Mouse (Mus musculus): ENCODE results near the gene Psen1.

Psen1 gene

DNA sequence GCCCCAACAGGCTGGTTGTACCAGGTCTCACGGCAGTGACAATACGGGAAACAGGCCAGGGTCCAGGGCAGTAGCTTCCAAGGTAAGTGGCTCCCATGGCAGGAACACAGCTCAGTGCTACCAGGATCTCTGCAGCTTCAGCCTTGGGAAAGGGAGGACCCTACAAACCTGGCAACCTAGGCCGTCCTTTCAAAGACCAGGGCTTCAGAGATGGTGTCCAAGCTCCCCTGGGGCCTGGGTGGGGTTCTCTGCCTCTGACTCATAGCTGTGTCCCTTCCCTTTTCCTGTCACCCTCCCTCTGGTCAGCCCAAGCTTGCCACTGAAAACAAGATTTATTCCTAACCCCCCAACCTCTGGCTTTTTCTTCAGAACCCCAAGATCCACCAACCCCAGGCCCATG, 92.2 kb downstream of the Psen1 start:
- no peak for DNase-seq

DNA sequence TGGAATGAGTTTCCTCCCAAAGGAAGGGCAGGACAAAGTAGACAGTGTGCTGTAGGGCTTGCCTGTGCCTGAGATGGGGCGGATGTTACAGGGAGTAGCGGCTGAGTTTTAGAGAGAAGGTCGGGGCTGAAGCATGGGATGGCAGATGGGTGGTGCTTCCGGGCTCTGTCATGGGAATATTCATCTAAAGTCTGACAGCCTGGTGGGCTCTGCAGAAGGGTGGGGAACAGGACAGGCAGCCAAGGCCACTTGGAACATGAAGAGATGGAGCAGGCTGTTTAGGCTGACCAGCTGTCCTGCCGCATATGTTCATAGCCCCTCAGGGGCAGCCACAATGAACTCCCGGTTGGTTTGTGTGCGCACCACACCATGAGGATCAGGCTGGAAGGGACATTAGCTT, 93.3 kb downstream of the Psen1 start:
- DNase-seq: no peak

DNA sequence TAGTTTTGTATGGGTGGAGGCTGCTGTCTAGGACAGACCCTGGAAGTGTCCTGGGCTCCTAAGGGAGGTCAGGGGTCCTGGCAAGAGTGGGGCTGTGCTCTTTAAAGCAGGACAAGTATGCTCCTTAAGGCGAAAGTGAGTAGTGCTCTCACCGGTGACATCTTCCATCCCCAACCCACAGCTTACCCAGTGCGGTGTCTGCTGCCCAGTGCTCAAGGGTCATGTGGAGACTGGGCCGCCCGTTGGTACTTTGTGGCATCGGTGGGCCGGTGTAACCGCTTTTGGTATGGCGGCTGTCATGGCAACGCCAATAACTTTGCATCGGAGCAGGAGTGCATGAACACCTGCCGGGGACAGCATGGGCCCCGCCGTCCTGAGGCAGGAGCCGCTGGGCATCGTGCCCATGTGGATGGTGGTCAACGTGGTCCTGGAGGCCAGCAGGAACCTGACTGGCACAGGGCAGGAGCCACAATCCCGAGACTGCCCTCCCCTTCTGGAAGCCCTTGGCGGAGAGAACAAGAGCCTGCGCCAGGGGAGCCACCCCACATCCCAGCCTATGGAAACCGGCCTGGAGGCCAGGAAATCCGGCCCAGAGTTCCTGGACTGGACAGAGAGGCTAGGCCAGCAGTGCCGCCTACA, 93.8 kb downstream of the Psen1 start:
- DNase-seq: no peak

DNA sequence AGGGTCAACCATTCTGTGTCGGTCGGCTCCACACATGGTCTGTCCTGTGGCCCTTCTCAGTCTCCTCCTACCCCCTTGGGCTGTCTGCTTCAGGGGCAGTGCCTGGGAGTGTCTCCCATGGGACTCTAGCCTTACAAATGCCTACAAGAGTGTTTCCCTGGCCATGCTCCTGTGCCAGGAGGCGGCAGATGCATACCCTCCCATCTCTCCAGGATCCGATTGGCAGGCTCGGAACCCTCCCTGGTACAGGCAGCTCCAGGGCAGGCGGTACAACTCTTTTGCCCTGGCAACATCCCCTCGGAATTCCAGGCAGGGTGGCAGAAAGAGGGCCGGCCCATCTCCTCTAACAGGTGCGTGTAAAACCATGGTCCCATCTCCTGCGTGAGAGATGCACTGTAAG, 94.7 kb downstream of the Psen1 start:
- no peak for DNase-seq

All from kidney, adult 8-10 months (tissue).